Mouse (Mus musculus) spleen, postnatal 36 days (tissue): Measurements from ENCODE around the gene Atxn1.

Source experiments
- DNase-seq, 2 experiments: peaks; one replicate each; pipeline ENCODE4 v3.0.0; 2022; ENCODE audit warnings: low spot score in 2 of 2, mixed read lengths in 1 of 2

Gene Atxn1

GRCm38 (mm10) chr13:45535731-45536453 is 428.9 kb downstream of the Atxn1 start:
- no peak for DNase-seq

GRCm38 (mm10) chr13:45530754-45531153 is 434.1 kb downstream of the Atxn1 start:
- no peak for DNase-seq

- DNase-seq, result no peak
Observed at GRCm38 (mm10) chr13:45528787-45529186, 436.0 kb downstream of the Atxn1 start.

GRCm38 (mm10) chr13:45527232-45527964 is 437.4 kb downstream of the Atxn1 start:
- peak; percentile 28 to 43 for DNase-seq

GRCm38 (mm10) chr13:45526230-45526629 is 438.6 kb downstream of the Atxn1 start:
- DNase-seq, result no peak

- no peak for DNase-seq
Observed at GRCm38 (mm10) chr13:45524791-45525435, 439.9 kb downstream of the Atxn1 start.

- DNase-seq, result no peak
Observed at GRCm38 (mm10) chr13:45524305-45524704, 440.5 kb downstream of the Atxn1 start.

GRCm38 (mm10) chr13:45516501-45517393 is 448.1 kb downstream of the Atxn1 start:
- no peak for DNase-seq

- DNase-seq, result no peak
Observed at GRCm38 (mm10) chr13:45514832-45515422, 449.9 kb downstream of the Atxn1 start.

GRCm38 (mm10) chr13:45514115-45514514 is 450.7 kb downstream of the Atxn1 start:
- DNase-seq, result no peak

- DNase-seq, result no peak
Observed at GRCm38 (mm10) chr13:45513009-45513984, 451.5 kb downstream of the Atxn1 start.

- peak in 1 of 2 experiments; percentile 13 for DNase-seq
Observed at GRCm38 (mm10) chr13:45512531-45512930, 452.3 kb downstream of the Atxn1 start.

- DNase-seq, result peak in 1 of 2 experiments; percentile 13
Observed at GRCm38 (mm10) chr13:45511706-45512435, 452.9 kb downstream of the Atxn1 start.

GRCm38 (mm10) chr13:45509366-45509765 is 455.4 kb downstream of the Atxn1 start:
- DNase-seq, result no peak

- DNase-seq, result peak in 1 of 2 experiments; percentile 14
Observed at GRCm38 (mm10) chr13:45508495-45508894, 456.3 kb downstream of the Atxn1 start.

GRCm38 (mm10) chr13:45507274-45508229 is 457.3 kb downstream of the Atxn1 start, which contains the start of gene Gmpr:
Gmpr (plus strand) TSS chr13:45507444.
- peak; percentile 54 to 55 for DNase-seq

GRCm38 (mm10) chr13:45505546-45505945 is 459.3 kb downstream of the Atxn1 start:
- DNase-seq, result no peak

GRCm38 (mm10) chr13:45502791-45503190 is 462.0 kb downstream of the Atxn1 start:
- DNase-seq, result no peak
